Mouse (Mus musculus) testis, adult 2 months (tissue): ENCODE results near the gene Itgal.

ENCODE experiments used
- CTCF ChIP-seq: fragments of 200-500 bp; IDR thresholded peaks from 2 replicates; pipeline ENCODE4 v1.5.1; 2012; ENCODE audit warnings: low read depth, mild to moderate bottlenecking, inconsistent platforms, low read length, moderate library complexity; ENCODE audit not compliant: control insufficient read depth, insufficient read depth, insufficient replicate concordance
- POLR2A ChIP-seq: fragments of 200-500 bp; IDR thresholded peaks from 2 replicates; pipeline ENCODE4 v1.6.1; 2012; ENCODE audit warnings: low read depth, mild to moderate bottlenecking, inconsistent platforms, low read length, moderate library complexity; ENCODE audit not compliant: control insufficient read depth

DNA sequence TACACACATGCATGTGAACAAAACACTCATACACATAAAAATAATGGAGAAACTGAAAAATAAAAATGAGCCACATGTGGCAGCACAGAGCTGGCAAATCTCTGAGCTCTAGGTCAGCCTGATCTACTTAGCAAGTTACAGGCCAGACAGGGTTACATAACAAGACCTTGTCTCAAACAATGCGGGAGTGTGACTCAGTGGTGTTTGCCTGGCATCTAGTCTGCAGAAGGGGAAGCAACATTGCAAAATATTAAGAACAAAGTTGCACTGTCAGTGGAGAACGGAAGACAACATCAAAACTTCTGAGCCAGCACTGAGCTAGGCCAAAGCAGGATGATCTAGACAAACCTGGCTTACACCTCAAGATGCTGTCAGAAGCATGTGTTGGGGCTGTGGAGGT, 25.8 kb upstream of the Itgal start:
- no peak for TF ChIP-seq CTCF
- TF ChIP-seq POLR2A, result no peak
